Mouse (Mus musculus): Measurements from ENCODE around the gene Acot3. TPM values are rescaled to one million over a fixed set of nuclear protein-coding genes. Genes with fewer than 3 reads are reported as not detected.
"Not testable (repeated sequence)": the region's sequence is repeated elsewhere in the genome, so short reads cannot be mapped to it uniquely, and the experiment has no call there.

Acot3 gene
- total RNA-seq, 2 experiments from 2014 or later: not detected

- no peak for DNase-seq
These were observed 9.7 kb upstream of the Acot3 start for GRCm38 (mm10) chr12:84042248-84042647.

- DNase-seq: no peak
These were observed 7.9 kb upstream of the Acot3 start for GRCm38 (mm10) chr12:84044045-84044444.

- DNase-seq: no peak
These were observed 5.0 kb upstream of the Acot3 start for GRCm38 (mm10) chr12:84046906-84047305.

GRCm38 (mm10) chr12:84050744-84051143 is 1.2 kb upstream of the Acot3 start:
- DNase-seq: not testable (repeated sequence)

- DNase-seq: no peak
These were observed 665 bp downstream of the Acot3 start for GRCm38 (mm10) chr12:84052609-84053008.

- no peak for DNase-seq
These were observed 1.2 kb downstream of the Acot3 start for GRCm38 (mm10) chr12:84053173-84053572.

GRCm38 (mm10) chr12:84053679-84054391 is 1.9 kb downstream of the Acot3 start:
- no peak for DNase-seq

- DNase-seq: no peak
These were observed 9.0 kb downstream of the Acot3 start for GRCm38 (mm10) chr12:84060946-84061345.

GRCm38 (mm10) chr12:84062336-84062735 is 10.4 kb downstream of the Acot3 start:
- no peak for DNase-seq

GRCm38 (mm10) chr12:84063228-84063627 is 11.3 kb downstream of the Acot3 start:
- DNase-seq: no peak

- no peak for DNase-seq
These were observed 11.9 kb downstream of the Acot3 start for GRCm38 (mm10) chr12:84063833-84064232.

- no peak for DNase-seq
These were observed 12.7 kb downstream of the Acot3 start for GRCm38 (mm10) chr12:84064621-84065020.

GRCm38 (mm10) chr12:84067752-84068151 is 15.8 kb downstream of the Acot3 start:
- DNase-seq: no peak

GRCm38 (mm10) chr12:84068296-84068695 is 16.4 kb downstream of the Acot3 start:
- no peak for DNase-seq

GRCm38 (mm10) chr12:84068986-84069385 is 17.0 kb downstream of the Acot3 start, which contains the start of gene Acot5:
Gene Acot5 (plus strand): TSS chr12:84069325.
- DNase-seq: no peak

GRCm38 (mm10) chr12:84069582-84069981 is 17.6 kb downstream of the Acot3 start:
- peak; percentile 15 for DNase-seq

- DNase-seq: no peak
These were observed 19.8 kb downstream of the Acot3 start for GRCm38 (mm10) chr12:84071696-84072095.

GRCm38 (mm10) chr12:84077371-84077990 is 25.5 kb downstream of the Acot3 start:
- DNase-seq: no peak

- no peak for DNase-seq
These were observed 31.9 kb downstream of the Acot3 start for GRCm38 (mm10) chr12:84083842-84084241.

GRCm38 (mm10) chr12:84084581-84084980 is 32.6 kb downstream of the Acot3 start:
- DNase-seq: no peak

- not testable (repeated sequence) for DNase-seq
These were observed 42.7 kb downstream of the Acot3 start for GRCm38 (mm10) chr12:84094666-84095065.

- no peak for DNase-seq
These were observed 47.7 kb downstream of the Acot3 start for GRCm38 (mm10) chr12:84099605-84100004.

GRCm38 (mm10) chr12:84100071-84100470 is 48.1 kb downstream of the Acot3 start:
- no peak for DNase-seq

Measured in gastrocnemius, postnatal 25 days (tissue).